Mouse (Mus musculus) stomach, postnatal 0 days (tissue): ENCODE results near the gene Ntan1. TPM values are rescaled to one million over a fixed set of nuclear protein-coding genes. Genes with fewer than 3 reads are reported as not detected.
"Not testable (repeated sequence)": the region's sequence is repeated elsewhere in the genome, so short reads cannot be mapped to it uniquely, and the experiment has no call there.

Experiments
- ATAC-seq: fragments of 200-750 bp; cut with Nextera tagmentation; 2 replicates; pipeline ENCODE4 v1.8.0; 2017; ENCODE audit not compliant: low FRiP score, low TSS enrichment
- DNase-seq: peaks from one replicate; pipeline ENCODE4 v3.0.0-alpha.2; 2016; ENCODE audit warnings: low spot score
- H3K27ac ChIP-seq: fragments of 300-500 bp; sonication (generic); replicated peaks from 2 replicates; pipeline ENCODE4 v1.5.1; 2014; ENCODE audit warnings: mild to moderate bottlenecking, control low read depth
- H3K27me3 ChIP-seq: fragments of 300-500 bp; sonication (generic); 2 replicates; pipeline ENCODE4 v1.6.1; 2014; ENCODE audit warnings: low read length; ENCODE audit not compliant: control insufficient read depth, insufficient read depth
- H3K36me3 ChIP-seq: fragments of 300-500 bp; sonication (generic); 2 replicates; pipeline ENCODE4 v1.6.1; 2014; ENCODE audit warnings: low read length, mixed read lengths; ENCODE audit not compliant: control insufficient read depth, insufficient read depth
- H3K4me1 ChIP-seq: fragments of 300-500 bp; sonication (generic); replicated peaks from 2 replicates; pipeline ENCODE4 v1.6.1; 2014; ENCODE audit warnings: antibody characterized with exemption; ENCODE audit not compliant: control insufficient read depth, insufficient read depth
- H3K4me2 ChIP-seq: fragments of 300-500 bp; sonication (generic); replicated peaks from 2 replicates; pipeline ENCODE4 v1.6.1; 2014; ENCODE audit warnings: low read depth, mild to moderate bottlenecking, control low read depth, moderate library complexity
- H3K4me3 ChIP-seq: fragments of 300-500 bp; sonication (generic); 2 replicates; pipeline ENCODE4 v1.5.1; 2014; ENCODE audit warnings: low read depth, low read length, control low read depth
- H3K9ac ChIP-seq: fragments of 300-500 bp; sonication (generic); 2 replicates; pipeline ENCODE4 v1.6.1; 2014; ENCODE audit warnings: mild to moderate bottlenecking, low read length, control low read depth, mixed read lengths
- H3K9me3 ChIP-seq: fragments of 300-500 bp; sonication (generic); 2 replicates; pipeline ENCODE4 v1.6.1; 2016; ENCODE audit warnings: low read length; ENCODE audit not compliant: control insufficient read depth
- CTCF ChIP-seq: IDR thresholded peaks from 2 replicates; pipeline ENCODE4 v1.5.1; 2016; ENCODE audit warnings: antibody characterized with exemption, low read depth, mild to moderate bottlenecking, moderate library complexity
- EP300 ChIP-seq: optimal IDR thresholded peaks from 2 replicates; pipeline ENCODE3; 2016; ENCODE audit warnings: antibody characterized with exemption
- WGBS: fragments of 180-500 bp; shearing (Covaris S2); extraction: QIAGEN DNeasy Blood & Tissue Kit; methylation state at CpG from one replicate; pipeline ENCODE4 v1.1.7; 2014; 5-methylcytosine and 5-hydroxymethylcytosine counted together
- polyA plus RNA-seq: library from polyadenylated mRNA; unstranded; fragments of >200 nt; fragmentation: Nextera tagmentation; extraction: Ambion mirVana; gene quantifications from 2 replicates; pipeline ENCODE4 v1.2.1, GENCODE M21; 2015

The Ntan1 gene
- polyA plus RNA-seq, 1 experiment from 2014 or later = 124 TPM

DNA sequence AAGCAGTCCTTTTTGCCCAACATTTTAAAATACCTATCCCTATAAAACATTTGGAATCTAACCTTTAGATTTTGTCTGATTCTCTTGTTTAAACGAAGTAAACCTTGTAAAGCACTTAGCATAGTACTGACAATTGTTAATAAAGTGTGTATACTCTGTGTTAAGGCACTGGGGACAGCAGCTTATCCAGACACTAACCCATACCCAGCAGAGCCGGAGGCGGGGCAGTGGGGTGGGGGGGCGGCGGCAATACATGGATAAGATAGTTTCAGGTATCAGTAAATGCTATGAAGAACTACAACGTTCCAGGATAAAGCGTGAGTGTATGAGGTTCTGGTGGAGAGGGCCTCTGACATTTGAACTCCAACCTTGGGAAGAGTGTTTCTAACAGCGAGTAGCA is 37.4 kb upstream of the Ntan1 start:
- Histone ChIP-seq H3K9ac (peak overlapping the region; percentile 97), H3K4me2 (peak overlapping the region; percentile 72), H3K27me3 (no peaks in the 10 kb centered on the region), H3K4me3 (peak overlapping the region; percentile 84), H3K9me3 (no peaks in the 10 kb centered on the region), H3K4me1 (0 out of 2 replicates have a peak, but pooled peaks cover 4% of the 10 kb centered on the region), H3K27ac (peak overlapping the region; percentile 94), H3K36me3 (peaks cover 12% of the 10 kb centered on the region; the same call in 1 of the 2 replicates)
- TF ChIP-seq EP300 (no peak), CTCF (no peak)
- ATAC-seq (no peak), DNase-seq (peak; percentile 29)
- 18% methylated on average over 8 of the region's 8 CpGs for WGBS

DNA sequence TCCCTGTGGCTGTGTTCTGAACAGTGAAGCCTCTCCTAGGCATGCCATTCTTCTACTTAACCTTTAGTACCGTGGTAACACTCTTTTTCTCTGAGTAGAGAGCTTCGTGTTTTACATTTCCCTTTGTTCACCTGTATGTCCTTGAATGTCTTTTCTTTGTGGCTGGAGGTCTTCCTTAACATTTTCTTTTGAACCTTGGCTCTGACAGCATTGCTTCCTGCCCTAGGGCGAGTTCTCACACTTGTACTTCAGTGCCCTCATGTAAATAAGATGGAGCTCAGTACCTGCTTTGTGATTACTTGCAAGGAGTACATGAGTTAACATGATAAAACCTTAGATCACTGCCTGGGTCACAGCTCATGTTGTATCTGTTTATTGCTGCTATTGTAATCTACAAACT is 32.7 kb upstream of the Ntan1 start:
- WGBS = 81% methylated on average over 3 of the region's 3 CpGs
- Histone ChIP-seq H3K4me1 (no peaks in the 10 kb centered on the region), H3K9ac (no peak overlapping the region), H3K27ac (no peak overlapping the region), H3K27me3 (no peaks in the 10 kb centered on the region), H3K36me3 (peaks cover 24% of the 10 kb centered on the region), H3K4me3 (no peak overlapping the region), H3K4me2 (no peak overlapping the region), H3K9me3 (no peaks in the 10 kb centered on the region)
- no peak for DNase-seq
- TF ChIP-seq EP300 (no peak), CTCF (no peak)
- ATAC-seq = no peak

DNA sequence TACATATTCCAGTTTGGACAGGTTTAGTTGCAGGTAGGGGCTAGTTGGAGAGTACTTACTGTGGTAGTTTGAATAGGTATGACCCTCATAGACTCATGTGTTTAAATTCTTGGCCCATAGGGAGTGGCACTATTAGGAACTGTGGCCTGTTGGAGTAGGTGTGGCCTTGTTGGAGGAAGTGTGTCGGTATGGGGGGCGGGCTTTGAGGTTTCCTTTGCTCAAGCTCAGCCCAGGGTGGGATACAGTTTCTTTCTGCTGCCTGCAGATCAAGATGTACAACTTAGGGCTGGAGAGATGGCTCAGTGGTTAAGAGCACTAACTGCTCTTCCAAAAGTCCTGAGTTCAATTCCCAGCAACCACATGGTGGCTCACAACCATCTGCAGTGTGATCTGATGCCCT is 25.2 kb upstream of the Ntan1 start:
- DNase-seq, H3K4me3 ChIP-seq, ATAC-seq, H3K9ac ChIP-seq, H3K4me1 ChIP-seq, H3K9me3 ChIP-seq, H3K27me3 ChIP-seq, H3K4me2 ChIP-seq, H3K27ac ChIP-seq: not testable (repeated sequence)
- 82% methylated on average over 2 of the region's 2 CpGs for WGBS
- peaks cover 31% of the 10 kb centered on the region for H3K36me3 ChIP-seq

DNA sequence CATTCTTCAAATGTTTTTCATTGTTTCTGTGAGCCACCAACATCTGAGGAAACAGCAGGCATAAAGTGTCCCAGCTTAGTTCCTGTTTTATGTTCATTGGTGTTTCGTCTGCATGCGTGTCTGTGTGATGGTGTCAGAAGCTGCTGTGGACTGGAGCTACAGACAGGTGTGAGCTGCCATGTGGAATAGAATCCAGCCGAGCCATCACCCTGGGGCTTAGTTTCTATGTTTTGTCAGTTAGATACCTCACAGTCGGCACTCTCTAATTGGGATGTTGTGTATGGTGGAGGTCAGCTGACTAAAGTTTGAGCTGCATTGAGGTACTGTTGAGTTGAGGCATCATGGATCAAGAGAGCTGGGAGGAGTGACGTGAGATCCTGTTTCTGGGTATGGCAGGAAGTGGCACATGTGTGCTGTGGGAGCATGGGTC is 21.9 kb upstream of the Ntan1 start:
- no peak for ATAC-seq
- WGBS = 88% methylated on average over 5 of the region's 5 CpGs

DNA sequence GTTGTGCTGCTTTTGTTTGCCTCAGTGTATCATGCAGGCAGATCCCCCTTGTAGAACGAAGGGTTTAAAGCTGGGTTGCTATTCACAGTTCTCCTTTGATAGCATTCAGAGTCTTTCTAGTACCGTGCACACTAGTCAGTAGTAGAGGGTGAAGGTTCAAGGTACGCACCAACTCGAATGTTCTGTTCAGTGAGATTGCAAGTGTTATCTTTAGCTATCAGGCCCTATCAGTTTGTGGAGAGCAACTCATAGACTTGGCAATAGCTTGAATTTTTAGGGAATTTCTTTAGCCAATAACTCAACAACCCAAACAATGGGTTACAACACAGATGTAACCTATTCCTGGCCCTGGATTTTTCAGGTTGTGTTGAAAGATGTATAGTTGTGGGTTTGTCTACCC is 17.4 kb upstream of the Ntan1 start:
- Histone ChIP-seq H3K27ac (no peak overlapping the region), H3K9me3 (no peaks in the 10 kb centered on the region), H3K36me3 (peaks cover 28% of the 10 kb centered on the region), H3K4me2 (no peak overlapping the region), H3K27me3 (no peaks in the 10 kb centered on the region), H3K4me1 (no peaks in the 10 kb centered on the region), H3K4me3 (no peak overlapping the region), H3K9ac (no peak overlapping the region)
- ATAC-seq (no peak), DNase-seq (no peak)
- WGBS = 92% methylated on average over 4 of the region's 4 CpGs
- TF ChIP-seq EP300 = no peak
- TF ChIP-seq CTCF = no peak

More for the DNA sequence above, 21.9 kb upstream of the Ntan1 start:
- Histone ChIP-seq H3K9ac (no peak overlapping the region), H3K9me3 (no peaks in the 10 kb centered on the region), H3K4me3 (no peak overlapping the region), H3K4me1 (no peaks in the 10 kb centered on the region), H3K27ac (no peak overlapping the region), H3K27me3 (no peaks in the 10 kb centered on the region), H3K4me2 (no peak overlapping the region), H3K36me3 (peaks cover 24% of the 10 kb centered on the region; the same call in 1 of the 2 replicates)
- DNase-seq = no peak
- TF ChIP-seq EP300 (no peak), CTCF (no peak)

DNA sequence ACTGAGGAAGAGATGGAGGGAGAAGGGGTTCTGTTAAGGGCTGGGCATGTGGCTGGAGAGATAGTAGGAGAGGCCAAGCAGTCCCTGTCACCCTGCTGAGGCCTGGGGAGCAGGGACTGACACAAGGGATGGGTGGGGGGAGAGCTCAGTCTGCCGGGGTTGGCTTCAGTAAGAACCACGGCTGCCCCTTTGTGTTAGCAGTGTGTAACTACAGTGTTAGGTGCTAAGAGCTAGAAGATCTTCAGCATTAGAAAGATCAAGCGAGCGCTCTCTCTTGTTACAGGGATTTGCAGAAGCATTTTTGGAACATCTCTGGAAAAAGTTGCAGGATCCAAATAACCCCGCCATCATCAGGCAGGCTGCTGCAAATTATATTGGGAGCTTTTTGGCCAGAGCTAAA is 14.0 kb upstream of the Ntan1 start:
- no peak overlapping the region for H3K4me3 ChIP-seq
- 77% methylated on average over 5 of the region's 5 CpGs for WGBS
- H3K4me2 ChIP-seq = no peak overlapping the region
- H3K4me1 ChIP-seq = no peaks in the 10 kb centered on the region
- H3K9me3 ChIP-seq = no peaks in the 10 kb centered on the region
- H3K27me3 ChIP-seq = no peaks in the 10 kb centered on the region
- peaks cover 43% of the 10 kb centered on the region for H3K36me3 ChIP-seq
- TF ChIP-seq EP300 (no peak), CTCF (peak; percentile 51)
- no peak overlapping the region for H3K27ac ChIP-seq
- ATAC-seq = no peak
- H3K9ac ChIP-seq = no peak overlapping the region; the same call in 1 of the 2 replicates
- no peak for DNase-seq
